ENCODE assay signal across 8 mouse cellular contexts in genomic region chr4:126103057-126103581, GRCm38 (mm10). TPM values are rescaled to one million over a fixed set of nuclear protein-coding genes. Genes with fewer than 3 reads are reported as not detected.
DNase-seq lines count a peak whose midpoint lies in the region; ATAC-seq and TF ChIP-seq lines count a peak whose summit lies in the region.

No protein-coding gene starts in this region.

- no peaks in the 10 kb centered on the region for H3K9me3 ChIP-seq in forebrain, embryonic 10.5 days
- H3K9me3 ChIP-seq in heart, embryonic 15.5 days (replicated peaks): no peaks in the 10 kb centered on the region
- H3K9me3 ChIP-seq in liver, embryonic 14.5 days (ENCODE audit: control insufficient read depth, low read length): no peaks in the 10 kb centered on the region
- no peaks in the 10 kb centered on the region for H3K9me3 ChIP-seq in stomach, embryonic 15.5 days

- H3K36me3 ChIP-seq in forebrain, embryonic 10.5 days (replicated peaks): peaks cover 26% of the 10 kb centered on the region
- 0 out of 2 replicates have a peak, but pooled peaks cover under 1% of the 10 kb centered on the region for H3K36me3 ChIP-seq in heart, embryonic 15.5 days
- H3K36me3 ChIP-seq in liver, embryonic 14.5 days (replicated peaks; ENCODE audit: control insufficient read depth, insufficient read depth, low read depth): peaks cover 3% of the 10 kb centered on the region
- no peaks in the 10 kb centered on the region for H3K36me3 ChIP-seq in stomach, embryonic 15.5 days

- peak overlapping the region; percentile 90 for H3K4me2 ChIP-seq in heart, embryonic 15.5 days
- H3K4me2 ChIP-seq in liver, embryonic 14.5 days (ENCODE audit: low read depth): peak overlapping the region; percentile 100
- peak overlapping the region; percentile 91 for H3K4me2 ChIP-seq in stomach, embryonic 15.5 days

- H3K4me3 ChIP-seq in forebrain, embryonic 10.5 days: peak overlapping the region; percentile 90
- H3K4me3 ChIP-seq in heart, embryonic 15.5 days: peak overlapping the region; percentile 94
- peak overlapping the region; percentile 66 to 76 for H3K4me3 ChIP-seq in liver, embryonic 14.5 days (ENCODE audit: insufficient read depth in 1 of 2, low read depth in 2 of 2, low read length in 2 of 2)
- peak overlapping the region; percentile 97 for H3K4me3 ChIP-seq in stomach, embryonic 15.5 days (replicated peaks)

- TF ChIP-seq EP300 in liver, embryonic 14.5 days (IDR thresholded peaks at IDR 0.05; ENCODE audit: low read depth): peak; percentile 55

- TF ChIP-seq CTCF in liver, embryonic 14.5 days (IDR thresholded peaks at IDR 0.05; ENCODE audit: low read depth): no peak

- 2% methylated on average over 15 of the region's 15 CpGs for WGBS in forebrain, embryonic 10.5 days
- under 1% methylated on average over 15 of the region's 15 CpGs for WGBS in heart, embryonic 15.5 days
- 0% methylated on average over 15 of the region's 15 CpGs for WGBS in liver, embryonic 14.5 days (ENCODE audit: insufficient replicate concordance)
- under 1% methylated on average over 15 of the region's 15 CpGs for WGBS in stomach, embryonic 15.5 days

- peak; percentile 66 for ATAC-seq in CD4-positive, CD25-positive, alpha-beta regulatory T cell, adult 4 months
- ATAC-seq in heart, embryonic 15.5 days (replicated peaks; ENCODE audit: insufficient number of reproducible peaks, insufficient read depth, low FRiP score, low read depth): peak; percentile 68
- peak; percentile 84 for ATAC-seq in liver, embryonic 14.5 days (ENCODE audit: insufficient read depth)
- peak; percentile 78 for ATAC-seq in stomach, embryonic 15.5 days (ENCODE audit: insufficient read depth, low FRiP score, low read depth)

- no peaks in the 10 kb centered on the region for H3K27me3 ChIP-seq in forebrain, embryonic 10.5 days (ENCODE audit: poor library complexity, severe bottlenecking)
- no peaks in the 10 kb centered on the region for H3K27me3 ChIP-seq in heart, embryonic 15.5 days
- H3K27me3 ChIP-seq in liver, embryonic 14.5 days (ENCODE audit: control insufficient read depth, insufficient read depth, low read length): no peaks in the 10 kb centered on the region
- no peaks in the 10 kb centered on the region for H3K27me3 ChIP-seq in stomach, embryonic 15.5 days (replicated peaks)

- H3K4me1 ChIP-seq in forebrain, embryonic 10.5 days: peaks cover 57% of the 10 kb centered on the region
- H3K4me1 ChIP-seq in heart, embryonic 15.5 days (replicated peaks): peaks cover 61% of the 10 kb centered on the region
- peaks cover 43 to 49% of the 10 kb centered on the region in 2 experiments for H3K4me1 ChIP-seq in liver, embryonic 14.5 days (replicated peaks; ENCODE audit: control insufficient read depth in 2 of 2, insufficient read depth in 2 of 2, low read length in 1 of 2)
- H3K4me1 ChIP-seq in stomach, embryonic 15.5 days: peaks cover 28% of the 10 kb centered on the region

- peak; percentile 95 for DNase-seq in c-Kit-positive CD71-negative TER-119-negative erythroid progenitor cells, embryonic 14.5 days (ENCODE audit: low read depth)
- DNase-seq in forebrain, embryonic 10.5 days (ENCODE audit: extremely low spot score, low spot score): peak; percentile 62
- DNase-seq in kidney, postnatal 25 days: peak; percentile 84 to 94
- DNase-seq in liver, embryonic 14.5 days (ENCODE audit: low read depth in 3 of 3, low spot score in 3 of 3): peak; percentile 91 to 95 (median 93)
- DNase-seq in neural tube, embryonic 10.5 days (ENCODE audit: extremely low spot score, low spot score): peak; percentile 65

- peak overlapping the region; percentile 36 for H3K9ac ChIP-seq in heart, embryonic 15.5 days
- H3K9ac ChIP-seq in liver, embryonic 14.5 days (replicated peaks): peak overlapping the region; percentile 86
- H3K9ac ChIP-seq in stomach, embryonic 15.5 days: peak overlapping the region; percentile 17; the same call in 1 of the 2 replicates

- peak overlapping the region; percentile 90 for H3K27ac ChIP-seq in forebrain, embryonic 10.5 days
- H3K27ac ChIP-seq in heart, embryonic 15.5 days: peak overlapping the region; percentile 94
- peak overlapping the region; percentile 100 for H3K27ac ChIP-seq in liver, embryonic 14.5 days
- peak overlapping the region; percentile 92 for H3K27ac ChIP-seq in stomach, embryonic 15.5 days

RNA-seq across cellular contexts. Expression of gene Stk40, which starts 0.6 kb away (rescaled TPM):
- polyA plus RNA-seq in CD4-positive, CD25-positive, alpha-beta regulatory T cell, adult 4 months (2017; shearing (Covaris generic)): 10 to 100 TPM; 11.4 to 23.2 TPM
- polyA plus RNA-seq in forebrain, embryonic 10.5 days (2016; fragmentation: Nextera tagmentation; extraction: Ambion mirVana): 43.7 and 45.5 TPM in 2 replicates
- 20.6 and 27.2 TPM in 2 replicates for polyA plus RNA-seq in heart, embryonic 15.5 days (2015; fragmentation: Nextera tagmentation; extraction: Ambion mirVana)
- polyA plus RNA-seq in liver, embryonic 14.5 days (2012; rRNA removed): 4.3 and 5.6 TPM in 2 replicates
- polyA plus RNA-seq in liver, embryonic 14.5 days (2014; fragmentation: Nextera tagmentation; extraction: Ambion mirVana): 8.2 and 9.0 TPM in 2 replicates
- 28.6 and 29.1 TPM in 2 replicates for polyA plus RNA-seq in stomach, embryonic 15.5 days (2015; fragmentation: Nextera tagmentation; extraction: Ambion mirVana)

RNA-seq across cellular contexts. Expression of gene Lsm10, which starts 6.7 kb away (rescaled TPM):
- 10 to 100 TPM; 68.6 to 76.0 TPM for polyA plus RNA-seq in CD4-positive, CD25-positive, alpha-beta regulatory T cell, adult 4 months (2017; shearing (Covaris generic))
- 53.7 and 55.1 TPM in 2 replicates for polyA plus RNA-seq in forebrain, embryonic 10.5 days (2016; fragmentation: Nextera tagmentation; extraction: Ambion mirVana)
- 42.2 and 43.2 TPM in 2 replicates for polyA plus RNA-seq in heart, embryonic 15.5 days (2015; fragmentation: Nextera tagmentation; extraction: Ambion mirVana)
- polyA plus RNA-seq in liver, embryonic 14.5 days (2012; rRNA removed): 20.1 and 20.3 TPM in 2 replicates
- polyA plus RNA-seq in liver, embryonic 14.5 days (2014; fragmentation: Nextera tagmentation; extraction: Ambion mirVana): 24.4 and 25.9 TPM in 2 replicates
- 46.7 and 48.0 TPM in 2 replicates for polyA plus RNA-seq in stomach, embryonic 15.5 days (2015; fragmentation: Nextera tagmentation; extraction: Ambion mirVana)

RNA-seq across cellular contexts. Expression of gene Eva1b, which starts 44.4 kb away (rescaled TPM):
- polyA plus RNA-seq in CD4-positive, CD25-positive, alpha-beta regulatory T cell, adult 4 months (2017; shearing (Covaris generic)): 10 to 100 TPM; 10.5 to 12.7 TPM
- polyA plus RNA-seq in forebrain, embryonic 10.5 days (2016; fragmentation: Nextera tagmentation; extraction: Ambion mirVana): 19.1 and 20.7 TPM in 2 replicates
- polyA plus RNA-seq in heart, embryonic 15.5 days (2015; fragmentation: Nextera tagmentation; extraction: Ambion mirVana): 28.0 and 37.7 TPM in 2 replicates
- 11.9 and 14.8 TPM in 2 replicates for polyA plus RNA-seq in liver, embryonic 14.5 days (2012; rRNA removed)
- 11.0 and 12.0 TPM in 2 replicates for polyA plus RNA-seq in liver, embryonic 14.5 days (2014; fragmentation: Nextera tagmentation; extraction: Ambion mirVana)
- polyA plus RNA-seq in stomach, embryonic 15.5 days (2015; fragmentation: Nextera tagmentation; extraction: Ambion mirVana): 59.0 and 60.0 TPM in 2 replicates

RNA-seq across cellular contexts. Expression of gene Oscp1, which starts 44.8 kb away (rescaled TPM):
- polyA plus RNA-seq in CD4-positive, CD25-positive, alpha-beta regulatory T cell, adult 4 months (2017; shearing (Covaris generic)): under 1 TPM in 1 of 2 experiments, not detected in 1; 0.70 TPM
- 31.1 and 34.4 TPM in 2 replicates for polyA plus RNA-seq in forebrain, embryonic 10.5 days (2016; fragmentation: Nextera tagmentation; extraction: Ambion mirVana)
- 6.1 and 7.6 TPM in 2 replicates for polyA plus RNA-seq in heart, embryonic 15.5 days (2015; fragmentation: Nextera tagmentation; extraction: Ambion mirVana)
- 0.29 and 0.31 TPM in 2 replicates for polyA plus RNA-seq in liver, embryonic 14.5 days (2012; rRNA removed)
- polyA plus RNA-seq in liver, embryonic 14.5 days (2014; fragmentation: Nextera tagmentation; extraction: Ambion mirVana): 1.4 and 1.8 TPM in 2 replicates
- 13.5 and 13.9 TPM in 2 replicates for polyA plus RNA-seq in stomach, embryonic 15.5 days (2015; fragmentation: Nextera tagmentation; extraction: Ambion mirVana)

RNA-seq across cellular contexts. Expression of gene Mrps15, which starts 56.4 kb away (rescaled TPM):
- polyA plus RNA-seq in CD4-positive, CD25-positive, alpha-beta regulatory T cell, adult 4 months (2017; shearing (Covaris generic)): 10 to 100 TPM; 49.0 to 58.9 TPM
- polyA plus RNA-seq in forebrain, embryonic 10.5 days (2016; fragmentation: Nextera tagmentation; extraction: Ambion mirVana): 136 and 151 TPM in 2 replicates
- polyA plus RNA-seq in heart, embryonic 15.5 days (2015; fragmentation: Nextera tagmentation; extraction: Ambion mirVana): 120 and 137 TPM in 2 replicates
- 23.3 and 41.3 TPM in 2 replicates for polyA plus RNA-seq in liver, embryonic 14.5 days (2012; rRNA removed)
- 88.4 and 99.5 TPM in 2 replicates for polyA plus RNA-seq in liver, embryonic 14.5 days (2014; fragmentation: Nextera tagmentation; extraction: Ambion mirVana)
- 141 and 151 TPM in 2 replicates for polyA plus RNA-seq in stomach, embryonic 15.5 days (2015; fragmentation: Nextera tagmentation; extraction: Ambion mirVana)

Comparison
In these comparisons a context has a peak if more than half of its experiments do, and no peak if none do; other contexts are left out.
1. Peak in every context shown above with its lines: DNase-seq, ATAC-seq, H3K4me3 ChIP-seq and H3K27ac ChIP-seq.
2. H3K9ac ChIP-seq: peak in every context shown above with its lines; median percentile 86 in liver, embryonic 14.5 days; 36 in heart, embryonic 15.5 days; 17 in stomach, embryonic 15.5 days.